Mouse (Mus musculus): ENCODE results near the gene Tenm3.

GRCm38 (mm10) chr8:48835745-48836144 lies 8.0 kb downstream of the Tenm3 start:
- TF ChIP-seq CTCF (IDR thresholded peaks at IDR 0.05; ENCODE audit: low read depth), result no peak
- no peak for TF ChIP-seq EP300 (IDR thresholded peaks at IDR 0.05; ENCODE audit: low read depth)
